Mouse (Mus musculus) lung, postnatal 0 days (tissue): ENCODE data around the gene Tspan3. TPM values are rescaled to one million over a fixed set of nuclear protein-coding genes. Genes with fewer than 3 reads are reported as not detected.

ENCODE experiments used
- ATAC-seq: fragments of 200-750 bp; cut with Nextera tagmentation; 2 replicates; pipeline ENCODE4 v1.8.0; 2017; ENCODE audit warnings: moderate library complexity
- DNase-seq: peaks from one replicate; pipeline ENCODE4 v3.0.0-alpha.2; 2016; ENCODE audit warnings: low spot score
- H3K27ac ChIP-seq: fragments of 300-500 bp; sonication (generic); 2 replicates; pipeline ENCODE4 v1.5.1; 2014; ENCODE audit warnings: antibody characterized with exemption, mild to moderate bottlenecking, low read length, mixed read lengths
- H3K27me3 ChIP-seq: fragments of 300-500 bp; sonication (generic); replicated peaks from 2 replicates; pipeline ENCODE4 v1.6.1; 2014; ENCODE audit warnings: low read length, mixed read lengths; ENCODE audit not compliant: insufficient read depth
- H3K36me3 ChIP-seq: fragments of 300-500 bp; sonication (generic); 2 replicates; pipeline ENCODE4 v1.6.1; 2014; ENCODE audit warnings: low read length, mixed read lengths; ENCODE audit not compliant: insufficient read depth
- H3K4me1 ChIP-seq: fragments of 300-500 bp; sonication (generic); 2 replicates; pipeline ENCODE4 v1.6.1; 2014; ENCODE audit warnings: antibody characterized with exemption, low read depth, low read length, mixed read lengths; ENCODE audit not compliant: insufficient read depth
- H3K4me2 ChIP-seq: fragments of 300-500 bp; sonication (generic); replicated peaks from 2 replicates; pipeline ENCODE4 v1.6.1; 2014; ENCODE audit warnings: low read depth, mild to moderate bottlenecking, low read length, moderate library complexity, mixed read lengths
- H3K4me3 ChIP-seq: fragments of 300-500 bp; sonication (generic); 2 replicates; pipeline ENCODE4 v1.5.1; 2014; ENCODE audit warnings: low read depth, low read length
- H3K9ac ChIP-seq: fragments of 300-500 bp; sonication (generic); replicated peaks from 2 replicates; pipeline ENCODE4 v1.6.1; 2014; ENCODE audit warnings: low read depth, mild to moderate bottlenecking
- H3K9me3 ChIP-seq: fragments of 300-500 bp; sonication (generic); 2 replicates; pipeline ENCODE4 v1.6.1; 2016; ENCODE audit warnings: low read length, mixed read lengths
- CTCF ChIP-seq: IDR thresholded peaks from 2 replicates; pipeline ENCODE4 v1.5.1; 2016; ENCODE audit warnings: antibody characterized with exemption, mild to moderate bottlenecking
- EP300 ChIP-seq: IDR thresholded peaks from 2 replicates; pipeline ENCODE4 v1.6.1; 2016; ENCODE audit warnings: antibody characterized with exemption, mild to moderate bottlenecking, control low read depth
- WGBS: fragments of 180-500 bp; shearing (Covaris S2); extraction: QIAGEN DNeasy Blood & Tissue Kit; methylation state at CpG from one replicate; pipeline ENCODE4 v1.1.7; 2014; 5-methylcytosine and 5-hydroxymethylcytosine counted together
- polyA plus RNA-seq: library from polyadenylated mRNA; unstranded; fragments of >200 nt; fragmentation: Nextera tagmentation; extraction: Ambion mirVana; gene quantifications from 2 replicates; pipeline ENCODE4 v1.2.1, GENCODE M21; 2015

Gene Tspan3
- polyA plus RNA-seq, 1 experiment from 2014 or later = 190 TPM

DNA sequence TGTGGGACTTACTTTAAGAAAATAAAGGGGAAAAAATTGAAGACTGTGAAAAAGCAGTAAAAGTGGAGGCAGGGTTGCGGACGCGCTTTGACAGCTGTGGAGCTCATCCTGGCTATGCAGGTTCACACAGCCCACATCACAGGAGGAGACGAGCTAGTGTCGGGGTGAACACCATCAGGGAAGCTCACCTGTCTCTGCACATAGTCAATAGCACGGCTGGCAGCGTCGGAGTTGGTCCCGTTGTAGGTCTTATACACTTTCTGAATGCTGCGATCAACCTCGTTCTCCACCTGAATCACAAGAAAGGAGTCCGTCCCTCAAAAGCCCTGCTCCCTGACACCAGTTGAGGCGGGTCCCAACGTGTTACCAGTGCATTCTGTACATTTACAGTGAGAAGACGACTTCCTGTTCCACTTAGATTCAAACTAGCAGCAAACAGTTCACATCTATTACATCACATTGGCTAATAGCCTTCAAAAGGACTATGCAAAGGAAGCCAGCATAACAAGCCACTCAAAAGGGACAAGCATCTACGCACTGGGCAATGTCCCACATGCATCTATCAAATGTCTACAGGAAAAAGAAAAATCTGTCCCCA lies 18.9 kb downstream of the Tspan3 start:
- Histone ChIP-seq H3K4me2 (no peak overlapping the region), H3K27me3 (no peaks in the 10 kb centered on the region), H3K4me3 (no peak overlapping the region), H3K27ac (no peak overlapping the region), H3K4me1 (no peaks in the 10 kb centered on the region), H3K9ac (no peak overlapping the region), H3K36me3 (no peaks in the 10 kb centered on the region), H3K9me3 (no peaks in the 10 kb centered on the region)
- ATAC-seq (no peak), DNase-seq (no peak)
- TF ChIP-seq EP300 = no peak
- no peak for TF ChIP-seq CTCF
- WGBS = 89% methylated on average over 16 of the region's 16 CpGs

- peak; percentile 14; the same call in 1 of the 2 replicates for TF ChIP-seq CTCF
- no peak for TF ChIP-seq EP300
- WGBS = 88% methylated on average over 7 of the region's 7 CpGs
Observed at GRCm38 (mm10) chr9:56144366-56145003, 20.8 kb downstream of the Tspan3 start.

DNA sequence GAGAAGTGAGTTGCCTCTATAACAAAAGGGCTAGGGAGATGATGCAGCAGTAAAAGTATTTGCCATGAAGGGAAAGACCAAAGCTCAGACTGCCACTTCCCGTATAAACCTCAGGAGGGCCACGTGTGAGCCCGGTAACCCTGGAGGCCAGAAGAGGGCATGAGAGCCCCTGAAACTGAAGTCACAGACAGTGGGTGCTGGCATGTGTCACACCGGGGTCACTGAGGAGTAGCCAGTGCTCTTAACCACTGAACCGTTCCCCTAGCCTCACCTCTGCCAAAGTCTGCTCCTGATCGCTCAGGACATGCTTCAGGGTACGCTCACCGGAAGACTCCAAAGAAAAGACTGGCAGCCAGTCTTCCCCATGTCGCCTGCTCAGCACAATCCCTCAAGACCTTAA lies 23.5 kb downstream of the Tspan3 start:
- no peak overlapping the region for H3K27ac ChIP-seq
- 0 out of 2 replicates have a peak, but pooled peaks cover 2% of the 10 kb centered on the region for H3K36me3 ChIP-seq
- no peaks in the 10 kb centered on the region for H3K27me3 ChIP-seq
- no peaks in the 10 kb centered on the region for H3K9me3 ChIP-seq
- TF ChIP-seq CTCF (peak; percentile 29; the same call in 1 of the 2 replicates), EP300 (no peak)
- no peak overlapping the region for H3K4me2 ChIP-seq
- ATAC-seq (no peak), DNase-seq (no peak)
- 85% methylated on average over 9 of the region's 9 CpGs for WGBS
- H3K4me1 ChIP-seq = no peaks in the 10 kb centered on the region
- H3K9ac ChIP-seq = no peak overlapping the region
- H3K4me3 ChIP-seq = no peak overlapping the region

More at GRCm38 (mm10) chr9:56144366-56145003, 20.8 kb downstream of the Tspan3 start:
- H3K4me3 ChIP-seq = no peak overlapping the region
- H3K27ac ChIP-seq = no peak overlapping the region
- H3K4me1 ChIP-seq = no peaks in the 10 kb centered on the region
- H3K27me3 ChIP-seq = no peaks in the 10 kb centered on the region
- H3K9me3 ChIP-seq = no peaks in the 10 kb centered on the region
- H3K36me3 ChIP-seq = no peaks in the 10 kb centered on the region
- H3K9ac ChIP-seq = no peak overlapping the region
- ATAC-seq = no peak
- DNase-seq = no peak
- no peak overlapping the region for H3K4me2 ChIP-seq

- TF ChIP-seq CTCF = no peak
- TF ChIP-seq EP300 = no peak
- DNase-seq = no peak
Observed at GRCm38 (mm10) chr9:56135590-56136197, 29.6 kb downstream of the Tspan3 start.

DNA sequence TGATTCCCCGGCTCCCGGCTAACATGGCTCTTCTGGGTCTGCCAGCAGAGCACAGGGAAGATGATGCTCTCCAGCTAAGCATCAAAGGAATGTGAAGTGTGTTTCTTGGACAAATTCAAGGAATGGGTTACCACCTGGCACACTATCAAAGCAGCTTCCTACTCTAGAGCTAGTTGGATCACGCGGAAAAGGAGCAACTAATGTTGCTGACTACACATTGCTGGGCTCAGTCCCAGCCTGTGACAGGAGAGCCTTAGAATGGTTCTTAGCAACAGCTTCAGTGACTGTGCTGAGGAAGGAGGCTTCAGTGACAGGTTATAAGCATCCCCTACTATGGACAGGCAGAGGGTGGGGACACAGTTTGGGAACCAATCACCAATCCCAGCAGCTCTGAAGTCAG lies 30.7 kb downstream of the Tspan3 start:
- no peak overlapping the region for H3K4me3 ChIP-seq
- H3K36me3 ChIP-seq = peaks cover 7% of the 10 kb centered on the region; the same call in 1 of the 2 replicates
- H3K9me3 ChIP-seq = no peaks in the 10 kb centered on the region
- 63% methylated on average over 4 of the region's 4 CpGs for WGBS
- H3K9ac ChIP-seq = no peak overlapping the region
- no peak overlapping the region for H3K27ac ChIP-seq
- H3K4me2 ChIP-seq = no peak overlapping the region
- H3K4me1 ChIP-seq = no peaks in the 10 kb centered on the region
- TF ChIP-seq CTCF = no peak
- TF ChIP-seq EP300 = no peak
- H3K27me3 ChIP-seq = no peaks in the 10 kb centered on the region
- ATAC-seq = 0 out of 2 replicates have a peak, but pooled peaks have one; percentile 23
- peak; percentile 29 for DNase-seq

More at GRCm38 (mm10) chr9:56135590-56136197, 29.6 kb downstream of the Tspan3 start:
- no peaks in the 10 kb centered on the region for H3K27me3 ChIP-seq
- no peak overlapping the region for H3K4me2 ChIP-seq
- no peaks in the 10 kb centered on the region for H3K4me1 ChIP-seq
- 87% methylated on average over 4 of the region's 4 CpGs for WGBS
- H3K4me3 ChIP-seq = no peak overlapping the region
- no peak overlapping the region for H3K9ac ChIP-seq
- H3K9me3 ChIP-seq = no peaks in the 10 kb centered on the region
- no peak overlapping the region for H3K27ac ChIP-seq
- ATAC-seq = no peak
- peaks cover 7% of the 10 kb centered on the region; the same call in 1 of the 2 replicates for H3K36me3 ChIP-seq

DNA sequence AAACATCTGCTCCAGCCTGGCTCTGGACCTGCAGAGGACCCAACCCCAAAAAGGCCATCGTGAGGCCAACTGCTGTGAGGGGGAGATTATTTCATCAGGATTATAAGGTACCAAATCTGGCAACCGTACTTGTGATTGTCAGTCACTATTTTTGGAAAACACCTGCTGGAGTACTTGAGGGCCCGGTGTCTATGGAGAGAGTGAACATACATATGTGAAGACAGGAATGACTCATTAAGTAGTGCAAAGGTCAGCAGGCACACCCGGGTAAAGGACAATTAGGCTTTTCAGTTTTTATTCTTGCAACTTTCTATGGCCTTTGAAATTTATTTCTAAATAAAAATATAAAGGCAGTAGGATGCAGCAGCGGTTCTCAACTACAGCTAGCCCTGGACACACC lies 31.3 kb downstream of the Tspan3 start:
- 73% methylated on average over 5 of the region's 5 CpGs for WGBS
- Histone ChIP-seq H3K27ac (no peak overlapping the region), H3K9me3 (no peaks in the 10 kb centered on the region), H3K4me2 (no peak overlapping the region), H3K4me3 (no peak overlapping the region), H3K9ac (no peak overlapping the region), H3K36me3 (peaks cover 7% of the 10 kb centered on the region; the same call in 1 of the 2 replicates), H3K27me3 (no peaks in the 10 kb centered on the region), H3K4me1 (no peaks in the 10 kb centered on the region)
- TF ChIP-seq EP300 (no peak), CTCF (no peak)
- DNase-seq = no peak
- no peak for ATAC-seq
